In the genomic region with DNA sequence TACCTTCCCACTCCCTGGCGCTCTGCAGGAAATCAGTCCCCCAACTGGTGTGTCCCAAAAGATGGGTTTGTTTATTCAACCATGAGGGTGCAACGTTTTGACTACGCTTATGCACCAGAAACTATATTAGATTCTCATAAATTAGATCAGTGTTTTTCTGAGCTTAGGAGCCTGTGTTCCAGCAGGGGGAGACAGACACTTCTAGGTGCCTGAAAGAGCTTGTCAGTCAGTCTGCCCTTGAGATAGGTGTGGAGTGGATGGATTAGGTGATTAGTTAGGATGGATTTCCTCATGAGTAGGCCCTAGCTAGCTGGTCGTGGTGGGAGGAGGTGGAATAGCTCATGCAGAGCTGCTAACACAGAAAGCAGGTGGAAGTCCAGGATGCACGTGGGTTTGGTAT, we compare ENCODE assay signal across 10 mouse cellular contexts. TPM values are rescaled to one million over a fixed set of nuclear protein-coding genes. Genes with fewer than 3 reads are reported as not detected.
DNase-seq lines count a peak whose midpoint lies in the region; ATAC-seq and TF ChIP-seq lines count a peak whose summit lies in the region.
"Had no signal": no experiment of that assay in that cellular context is flagged by ENCODE, and none has a peak within 500 bp of the region (broad histone marks: within the 10 kb centered on the region; RNA-seq: fewer than 3 reads in every experiment).

No protein-coding gene starts in this region.

- WGBS in neural tube, embryonic 15.5 days = 45% methylated on average over 5 of the region's 5 CpGs

- no peak overlapping the region for H3K27ac ChIP-seq in cortical plate, adult 2 months (ENCODE audit: insufficient read depth, low read length)
- H3K27ac ChIP-seq in neural tube, embryonic 15.5 days (replicated peaks) = no peak overlapping the region
- H3K27ac ChIP-seq: heart, embryonic 15.5 days had no signal

- no peaks in the 10 kb centered on the region for H3K9me3 ChIP-seq in neural tube, embryonic 15.5 days (replicated peaks)
- H3K9me3 ChIP-seq: G1E; heart, embryonic 15.5 days had no signal

- no peak for TF ChIP-seq POLR2A in cortical plate, adult 2 months (IDR thresholded peaks at IDR 0.05; ENCODE audit: extremely low read depth, insufficient read depth, low read length)

- H3K9ac ChIP-seq in neural tube, embryonic 15.5 days (replicated peaks) = no peak overlapping the region
- H3K9ac ChIP-seq: heart, embryonic 15.5 days had no signal

- no peaks in the 10 kb centered on the region for H3K27me3 ChIP-seq in neural tube, embryonic 15.5 days (replicated peaks)
- H3K27me3 ChIP-seq: heart, embryonic 15.5 days had no signal

- no peak overlapping the region for H3K4me3 ChIP-seq in cortical plate, adult 2 months (ENCODE audit: insufficient read depth, low read length)
- H3K4me3 ChIP-seq in neural tube, embryonic 15.5 days (replicated peaks) = no peak overlapping the region
- H3K4me3 ChIP-seq: heart, embryonic 15.5 days had no signal

- no peak overlapping the region for H3K4me2 ChIP-seq in neural tube, embryonic 15.5 days
- H3K4me2 ChIP-seq: heart, embryonic 15.5 days had no signal

- no peaks in the 10 kb centered on the region for H3K36me3 ChIP-seq in neural tube, embryonic 15.5 days
- H3K36me3 ChIP-seq: G1E; heart, embryonic 15.5 days had no signal

- peak; percentile 66 for TF ChIP-seq CTCF in cortical plate, adult 2 months (IDR thresholded peaks at IDR 0.05; ENCODE audit: extremely low read depth, insufficient read depth, low read length)

- H3K4me1 ChIP-seq in cortical plate, adult 2 months (ENCODE audit: control insufficient read depth, insufficient read depth, low read length) = no peaks in the 10 kb centered on the region
- no peaks in the 10 kb centered on the region for H3K4me1 ChIP-seq in neural tube, embryonic 15.5 days
- H3K4me1 ChIP-seq: heart, embryonic 15.5 days had no signal

- no peak for ATAC-seq in neural tube, embryonic 15.5 days (ENCODE audit: low FRiP score)

- peak; percentile 40 for DNase-seq in embryo, embryonic 10 days (ENCODE audit: low spot score)
- no peak for DNase-seq in embryo, embryonic 9.5 days (ENCODE audit: extremely low spot score)
- DNase-seq in right cerebral cortex, adult 18-20 months = peak; percentile 16
- no peak for DNase-seq in right cerebral cortex, postnatal 25 days
- peak; percentile 20 for DNase-seq in layer of hippocampus, adult 9-10 months (ENCODE audit: low spot score)
- DNase-seq in mesoderm, embryonic 11.5 days (ENCODE audit: low read depth, low spot score) = peak; percentile 32

RNA-seq across cellular contexts. Expression of a gene that starts 4.2 kb away (rescaled TPM):
- polyA plus RNA-seq in cortical plate, adult 2 months (2012; rRNA removed) = not detected in 2 replicates
- polyA plus RNA-seq in neural tube, embryonic 15.5 days (2015; fragmentation: Nextera tagmentation; extraction: Ambion mirVana) = 0.37 and 0.75 TPM in 2 replicates

RNA-seq across cellular contexts. Expression of a gene that starts 32.9 kb away (rescaled TPM):
- polyA plus RNA-seq in cortical plate, adult 2 months (2012; rRNA removed) = 77.8 and 79.9 TPM in 2 replicates
- 78.0 and 81.7 TPM in 2 replicates for polyA plus RNA-seq in neural tube, embryonic 15.5 days (2015; fragmentation: Nextera tagmentation; extraction: Ambion mirVana)

RNA-seq across cellular contexts. Expression of a gene that starts 44.5 kb away (rescaled TPM):
- polyA plus RNA-seq in cortical plate, adult 2 months (2012; rRNA removed) = 0.04 and 0.08 TPM in 2 replicates
- polyA plus RNA-seq in neural tube, embryonic 15.5 days (2015; fragmentation: Nextera tagmentation; extraction: Ambion mirVana) = 0.09 and 0.14 TPM in 2 replicates
- polyA plus RNA-seq: G1E; heart, embryonic 15.5 days had no signal

Comparison
In these comparisons a context has a peak if more than half of its experiments do, and no peak if none do; other contexts are left out.
1. DNase-seq: peak in embryo, embryonic 10 days (single experiment), right cerebral cortex, adult 18-20 months (single experiment), layer of hippocampus, adult 9-10 months (single experiment) and mesoderm, embryonic 11.5 days (single experiment); none in embryo, embryonic 9.5 days (single experiment) and right cerebral cortex, postnatal 25 days (single experiment).